Mouse (Mus musculus): ENCODE data around the gene Ppfibp2.

Ppfibp2 gene

DNA sequence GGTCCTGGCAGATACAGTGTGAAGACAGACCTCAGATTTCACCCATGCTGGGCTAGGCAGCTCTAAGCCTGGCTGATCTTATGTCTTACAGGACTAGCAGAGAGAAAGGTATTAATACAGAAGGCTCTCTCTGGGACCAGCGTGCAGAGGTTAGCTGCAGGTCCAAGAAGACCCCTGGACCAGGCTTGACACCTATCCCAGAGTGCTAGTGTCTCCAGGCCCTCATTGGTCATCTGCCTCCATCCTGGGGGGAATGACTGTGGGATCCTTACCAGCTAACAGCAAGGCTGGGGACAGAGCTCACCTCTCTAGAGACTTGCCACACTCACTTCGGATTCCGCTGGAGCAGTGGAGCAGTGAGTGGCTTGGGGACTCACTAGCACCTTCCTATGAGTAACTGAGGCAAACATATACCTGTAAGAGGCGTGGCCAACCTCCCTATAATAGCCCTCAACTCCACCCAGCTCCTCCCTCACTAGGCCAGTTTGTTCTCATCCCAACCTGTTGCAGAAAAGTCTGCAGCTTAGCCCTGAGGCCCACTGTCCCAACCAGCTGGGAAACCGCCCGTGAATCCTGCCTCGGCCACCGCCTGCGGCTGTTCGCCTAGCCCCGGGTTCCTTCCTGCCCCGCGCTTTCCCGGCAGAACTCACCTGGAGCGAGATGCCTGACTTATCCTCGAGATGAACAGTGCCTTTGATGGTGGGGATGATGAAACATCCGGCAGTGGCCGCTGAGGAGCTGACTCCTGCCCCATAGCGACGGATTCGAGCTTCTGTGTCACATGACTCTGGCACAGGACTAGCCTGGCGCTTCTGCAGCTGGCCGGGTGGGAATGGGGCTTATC, 162.5 kb downstream of the Ppfibp2 start, which contains the start of gene Cyb5r2:
TSS of gene Cyb5r2 (minus strand) at position 725 of the 844 bp plus-strand sequence.
- DNase-seq (ENCODE audit: low spot score in 2 of 2) = no peak

GRCm38 (mm10) chr7:107770812-107771211, 175.8 kb downstream of the Ppfibp2 start:
- no peak for DNase-seq (ENCODE audit: low spot score in 2 of 2)

- DNase-seq (ENCODE audit: low spot score in 2 of 2) = no peak
These were observed 183.2 kb downstream of the Ppfibp2 start for GRCm38 (mm10) chr7:107778216-107778615.

DNA sequence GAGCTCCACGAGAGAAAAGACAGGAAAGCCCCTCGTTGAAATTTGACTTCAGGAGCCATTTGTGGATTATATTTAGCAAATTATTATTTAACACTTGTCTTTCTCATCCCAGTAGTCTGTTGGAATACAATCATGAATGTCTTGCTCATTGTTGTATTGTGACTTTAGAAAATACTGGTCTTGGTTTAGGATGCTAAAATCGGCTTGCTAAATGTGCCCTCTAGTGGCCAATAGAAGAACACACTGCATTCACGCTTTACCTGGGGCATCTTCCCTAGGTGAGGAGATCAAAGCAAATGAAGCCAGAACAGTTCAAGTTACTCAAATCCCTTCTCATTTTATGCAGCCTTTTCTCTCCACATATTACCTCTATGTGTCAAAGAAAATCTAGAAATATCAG, 184.6 kb downstream of the Ppfibp2 start:
- DNase-seq (ENCODE audit: low spot score in 2 of 2) = no peak

DNA sequence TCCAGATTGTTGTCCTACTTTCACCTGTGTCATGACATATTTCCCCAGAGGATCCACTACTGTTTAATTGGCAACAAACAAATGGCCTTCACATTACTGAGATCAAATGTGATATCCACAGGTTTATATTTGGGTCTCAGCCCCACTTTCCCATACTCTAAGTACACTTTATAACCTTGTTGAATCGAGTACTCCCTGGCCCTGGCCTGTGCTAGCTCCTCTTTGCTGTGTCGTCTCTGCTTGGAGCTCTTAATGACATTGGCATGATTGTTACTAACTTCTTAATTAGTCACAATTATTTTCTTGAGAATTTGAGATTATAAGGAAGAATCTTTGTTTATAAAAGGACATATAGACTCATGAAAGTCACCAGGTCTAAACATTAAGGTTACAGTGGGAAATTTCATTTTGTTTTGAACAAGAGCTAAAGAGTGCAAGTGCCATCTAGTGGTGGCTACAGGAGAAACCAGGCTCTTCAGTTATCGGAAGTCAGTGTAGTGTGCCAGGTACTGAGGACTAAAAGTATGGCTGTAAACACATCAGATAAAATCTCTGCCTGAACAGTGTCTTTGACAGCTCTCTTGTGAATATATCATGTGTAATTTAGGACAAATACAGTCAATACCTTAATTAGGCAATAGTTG, 193.1 kb downstream of the Ppfibp2 start:
- DNase-seq (ENCODE audit: low spot score in 2 of 2) = no peak

- no peak for DNase-seq (ENCODE audit: low spot score in 2 of 2)
These were observed 201.5 kb downstream of the Ppfibp2 start for GRCm38 (mm10) chr7:107796500-107796899.

Measured in spleen, postnatal 10 days (tissue).